Mouse (Mus musculus) inflammation-experienced regulatory T-cells, adult 6 months (primary cell): ENCODE data around the gene N4bp1. TPM values are rescaled to one million over a fixed set of nuclear protein-coding genes. Genes with fewer than 3 reads are reported as not detected.

Experiments
- ATAC-seq: one replicate; pipeline ENCODE4 v1.8.0; 2017
- polyA plus RNA-seq, 3 experiments: library from polyadenylated mRNA; unstranded; fragments of 100-300 nt; shearing (Covaris generic); gene quantifications; one replicate each; pipeline ENCODE4 v1.2.1; 2017

N4bp1 gene
- polyA plus RNA-seq, 3 experiments from 2014 or later: 8.7 to 11.9 (median 10.4) TPM

DNA sequence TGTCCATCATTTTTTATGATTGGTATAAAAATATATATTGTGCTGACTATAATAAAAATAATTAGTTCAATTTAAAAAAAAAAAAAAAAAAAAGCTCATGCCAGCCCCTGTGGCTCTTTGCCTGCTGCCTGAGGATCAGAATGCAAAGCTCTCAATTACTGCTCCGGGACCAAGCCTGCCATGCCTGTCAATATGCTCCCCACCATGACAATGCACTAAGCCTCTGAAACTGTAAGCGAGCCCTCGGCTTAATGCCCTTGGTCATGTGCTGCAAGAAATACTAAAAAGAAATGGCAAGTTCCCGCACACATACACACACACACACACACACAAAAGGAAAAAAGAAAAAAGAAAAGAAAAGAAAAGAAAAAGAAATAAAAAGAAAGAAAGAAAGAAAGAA is 60.3 kb downstream of the N4bp1 start:
- no peak for ATAC-seq

DNA sequence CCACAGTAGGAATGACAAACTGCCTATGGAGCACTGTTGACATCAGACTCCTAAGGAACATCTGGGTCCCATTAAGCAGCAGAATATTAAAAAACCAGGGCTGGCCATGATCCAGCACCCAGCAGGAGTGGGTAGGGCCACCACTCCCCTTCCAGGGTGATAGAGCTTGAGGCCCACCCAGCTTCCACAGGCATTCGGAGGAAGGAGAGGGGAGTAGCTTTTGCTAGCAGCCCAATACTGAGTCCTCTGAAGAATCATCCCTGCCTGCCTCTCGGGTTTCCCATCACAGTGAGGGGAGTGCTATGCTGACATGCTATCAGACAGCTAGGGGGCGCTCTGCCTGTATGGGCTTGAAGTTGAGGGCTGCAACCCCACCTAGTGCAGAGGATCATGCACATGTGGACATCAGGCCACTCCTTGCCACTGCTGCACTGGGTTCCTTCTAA is 64.3 kb downstream of the N4bp1 start:
- no peak for ATAC-seq

DNA sequence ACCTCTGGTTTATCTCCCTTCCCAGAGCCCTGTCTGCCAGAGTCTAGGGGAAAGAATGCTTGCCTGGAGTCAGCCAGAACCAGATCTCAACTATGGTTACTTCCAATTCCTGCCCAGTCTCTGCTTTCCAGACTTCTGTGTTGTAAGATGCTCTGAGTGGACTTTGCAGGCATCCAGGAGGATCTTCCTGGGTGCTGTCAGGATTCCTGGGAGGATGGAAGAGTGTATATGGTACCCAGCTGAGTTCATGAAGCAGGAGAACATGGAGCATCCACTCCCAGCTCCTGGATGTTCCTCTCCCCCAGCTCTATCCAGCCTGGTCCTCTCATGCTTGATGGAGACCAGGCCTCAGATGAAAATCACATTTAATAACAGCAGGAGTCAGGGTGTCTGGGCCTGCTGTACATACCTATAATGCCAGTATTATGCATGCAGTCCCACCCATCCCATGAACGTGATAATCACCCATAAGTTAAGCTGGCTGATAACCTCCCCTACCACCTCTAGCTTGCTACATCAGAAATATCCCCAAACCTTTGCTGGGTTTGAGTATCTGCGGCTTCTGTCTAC is 64.8 kb downstream of the N4bp1 start:
- ATAC-seq: no peak

DNA sequence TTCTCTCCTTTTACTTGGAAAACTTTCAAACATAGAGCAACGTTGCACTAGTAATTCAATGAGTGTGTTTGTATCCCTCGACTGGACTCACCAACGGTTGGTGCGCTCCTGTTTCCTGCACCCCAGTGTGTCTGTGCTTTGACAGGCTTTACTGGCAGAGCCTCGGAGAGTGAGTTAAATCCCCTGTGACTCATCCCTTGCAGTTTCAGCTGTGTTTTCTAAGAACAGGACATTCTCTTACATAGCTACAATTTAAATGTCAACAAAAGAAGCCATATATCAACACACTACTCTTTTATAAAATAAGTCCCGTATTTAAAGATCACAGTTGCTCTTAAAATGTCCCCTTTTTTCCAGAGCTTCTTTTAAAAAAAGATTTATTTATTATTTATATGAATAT is 65.6 kb downstream of the N4bp1 start:
- no peak for ATAC-seq

DNA sequence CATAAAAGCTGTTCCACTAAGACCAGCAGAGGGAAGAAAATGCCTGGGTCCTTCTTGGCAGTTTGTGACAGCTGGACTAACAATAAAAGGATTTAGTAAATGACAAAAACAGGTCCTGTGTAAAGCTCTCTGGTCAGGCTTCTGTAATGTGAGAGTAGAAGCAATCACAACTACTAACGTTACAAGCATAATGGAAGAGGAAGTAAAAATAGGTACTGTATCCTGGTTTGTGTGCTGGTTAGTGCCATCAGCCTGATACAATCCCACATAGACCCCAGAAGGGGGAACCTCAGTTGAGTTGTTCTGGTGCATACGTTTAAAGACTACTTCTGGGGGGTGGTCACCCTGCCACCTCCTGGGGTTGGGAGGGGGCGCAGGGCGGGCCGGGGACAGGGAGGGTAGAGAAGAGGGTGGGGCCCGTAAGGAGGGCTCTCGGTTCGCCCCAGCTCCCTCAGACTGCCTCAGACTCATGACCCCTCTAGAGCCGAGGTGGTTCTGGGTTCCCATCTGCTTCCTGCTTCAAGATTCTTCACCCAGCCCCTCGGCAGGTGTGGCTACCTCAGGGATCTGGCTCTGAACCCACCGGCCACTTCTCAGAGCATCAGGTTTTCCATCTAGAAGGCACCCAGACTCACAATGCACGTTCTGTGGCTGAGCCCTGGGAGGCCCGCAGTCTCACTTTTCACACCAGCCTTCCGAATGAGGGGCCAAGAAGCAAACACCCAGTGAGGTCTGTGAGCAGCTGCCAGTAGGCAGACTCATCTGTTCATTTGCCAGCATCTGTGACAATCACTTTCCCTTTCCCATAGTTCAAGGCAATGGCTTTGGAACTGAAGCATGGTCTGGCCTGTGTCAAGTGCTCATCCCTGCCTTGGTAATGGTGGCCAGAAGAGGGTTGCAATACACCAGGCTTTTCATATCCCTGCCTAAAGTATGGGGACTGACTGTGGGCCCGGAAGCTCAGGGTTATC is 75.8 kb downstream of the N4bp1 start:
- ATAC-seq: no peak

DNA sequence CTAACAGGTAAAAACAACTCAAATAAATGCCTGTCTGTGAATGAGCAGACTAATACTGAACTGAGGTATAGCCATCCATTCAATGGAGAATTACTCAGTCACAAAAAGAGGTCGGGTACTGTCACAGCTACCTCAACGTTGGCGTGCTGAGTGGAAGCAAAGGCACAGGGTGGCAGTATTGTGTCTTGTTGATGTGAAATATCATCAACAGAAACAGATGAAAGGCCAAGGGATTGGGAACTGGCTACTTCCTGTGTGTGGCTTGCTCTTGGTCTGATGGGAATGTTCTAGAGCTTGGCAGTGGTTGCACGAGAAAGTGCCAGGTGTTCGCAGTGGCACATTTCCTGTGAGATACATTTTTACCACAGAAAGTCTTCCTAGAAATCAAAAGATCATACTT is 76.8 kb downstream of the N4bp1 start:
- ATAC-seq: peak; percentile 67

DNA sequence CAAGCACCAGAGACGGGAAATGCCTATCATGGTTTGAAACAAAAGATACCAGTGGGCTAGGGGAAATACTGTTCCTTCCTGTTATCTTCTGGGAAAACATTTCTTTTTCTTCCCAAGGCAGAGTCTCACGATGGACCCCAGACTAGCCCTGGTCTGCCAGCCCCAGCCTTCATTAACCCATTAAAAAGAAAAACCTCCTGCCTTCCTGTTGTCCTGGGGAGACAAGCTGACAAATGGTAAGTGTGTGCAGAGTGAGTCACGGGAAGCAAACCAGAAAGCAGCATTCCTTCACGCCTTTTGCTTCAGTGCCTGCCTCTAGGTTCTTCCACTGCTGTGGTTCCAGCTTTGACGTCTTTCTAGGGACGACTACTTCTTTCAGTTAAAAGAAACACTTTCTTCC is 83.1 kb downstream of the N4bp1 start:
- no peak for ATAC-seq

DNA sequence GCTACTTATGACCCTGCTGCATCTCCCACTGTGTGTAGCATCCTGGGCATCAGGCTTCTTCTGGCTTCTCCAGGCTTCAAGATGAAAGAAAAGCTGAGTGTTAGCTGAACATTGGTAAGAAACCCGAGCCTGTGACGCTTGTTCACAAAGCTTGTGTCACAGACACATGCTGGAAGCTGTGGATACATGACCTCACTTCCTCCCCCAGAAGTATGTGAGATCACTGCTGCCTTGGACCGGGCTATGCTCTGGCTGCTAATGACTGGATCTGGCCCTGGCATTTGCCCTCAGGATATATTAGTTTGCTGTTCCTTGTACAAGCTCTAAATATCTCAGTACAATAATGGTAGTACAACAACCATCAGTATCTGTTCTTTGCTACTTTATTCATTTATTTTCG is 84.1 kb downstream of the N4bp1 start:
- no peak for ATAC-seq

DNA sequence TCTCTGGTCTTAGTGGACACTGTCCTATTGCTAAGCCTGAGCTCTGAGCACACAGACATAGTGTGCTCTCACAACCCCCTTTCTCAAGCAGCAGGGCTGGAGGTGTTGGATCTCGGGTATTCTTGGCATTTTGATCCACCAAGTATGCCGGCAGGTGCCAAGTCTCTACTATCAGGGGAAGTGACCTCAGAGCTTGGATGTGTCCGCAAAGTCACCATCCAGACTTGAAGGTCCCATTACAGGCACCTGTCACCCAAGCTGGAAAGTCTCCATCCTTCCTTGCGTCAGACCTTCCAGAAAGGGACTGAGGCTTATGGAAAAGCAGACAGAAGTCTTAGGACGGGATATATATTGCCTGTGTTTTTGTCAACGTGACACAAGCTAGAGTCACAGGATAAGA is 86.9 kb downstream of the N4bp1 start:
- no peak for ATAC-seq

DNA sequence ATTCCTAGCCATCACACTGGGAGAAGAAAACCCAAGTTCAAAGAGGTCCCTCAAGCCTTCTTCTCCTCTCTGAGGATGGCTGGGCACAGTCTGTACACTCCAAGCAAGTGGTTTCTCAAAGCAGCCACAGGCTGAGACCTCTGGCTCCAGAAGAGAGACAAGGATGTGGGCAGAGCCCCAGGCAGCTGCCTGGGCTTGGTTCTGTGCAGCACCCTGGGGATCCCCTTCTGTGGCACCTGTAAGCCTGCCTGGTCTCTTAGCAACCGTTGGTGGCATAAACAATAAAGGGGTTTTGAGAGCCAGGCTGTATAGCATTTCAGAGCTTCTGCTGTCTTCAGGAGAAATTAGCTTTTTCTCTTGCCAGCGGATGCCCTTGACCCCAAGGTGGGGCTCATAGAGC is 87.4 kb downstream of the N4bp1 start:
- peak; percentile 88 for ATAC-seq

DNA sequence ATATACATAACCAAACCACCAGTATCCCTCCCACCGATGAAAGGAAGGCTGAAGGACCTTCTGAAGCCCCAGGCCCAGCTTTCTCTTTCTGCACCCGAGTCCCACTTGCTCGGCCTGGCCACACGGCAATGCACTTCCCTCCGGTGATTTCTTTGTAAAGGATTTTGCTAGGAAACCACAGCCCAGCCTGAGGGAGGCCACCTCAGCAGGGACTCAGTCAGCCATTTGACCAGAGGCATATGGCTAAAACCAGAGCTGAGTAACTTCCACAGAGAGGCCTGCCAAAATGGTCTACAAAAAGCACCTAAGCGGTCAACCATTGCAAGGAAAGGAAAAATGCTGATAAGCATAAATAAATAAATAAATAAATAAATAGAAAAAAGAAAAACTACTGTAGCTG is 90.3 kb downstream of the N4bp1 start:
- no peak for ATAC-seq

DNA sequence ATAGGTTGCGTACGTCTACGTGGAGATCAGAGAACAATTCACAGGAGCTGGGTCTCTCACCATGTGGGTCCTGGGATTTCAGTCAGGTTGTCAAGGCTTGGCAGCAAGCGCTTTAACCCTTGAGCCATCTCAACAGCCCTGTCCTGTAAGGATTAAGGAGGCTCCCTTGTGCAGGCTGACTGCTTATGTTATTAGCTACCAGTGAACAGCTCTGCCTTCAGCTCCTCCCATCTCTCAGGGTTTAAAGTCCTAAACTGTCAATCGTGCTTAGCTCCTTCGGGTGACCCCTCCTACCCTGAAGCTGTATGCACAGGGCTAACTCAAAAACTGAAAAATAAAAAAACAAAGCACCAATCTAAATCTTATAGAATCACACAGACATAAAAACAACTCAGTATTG is 93.5 kb downstream of the N4bp1 start:
- no peak for ATAC-seq

DNA sequence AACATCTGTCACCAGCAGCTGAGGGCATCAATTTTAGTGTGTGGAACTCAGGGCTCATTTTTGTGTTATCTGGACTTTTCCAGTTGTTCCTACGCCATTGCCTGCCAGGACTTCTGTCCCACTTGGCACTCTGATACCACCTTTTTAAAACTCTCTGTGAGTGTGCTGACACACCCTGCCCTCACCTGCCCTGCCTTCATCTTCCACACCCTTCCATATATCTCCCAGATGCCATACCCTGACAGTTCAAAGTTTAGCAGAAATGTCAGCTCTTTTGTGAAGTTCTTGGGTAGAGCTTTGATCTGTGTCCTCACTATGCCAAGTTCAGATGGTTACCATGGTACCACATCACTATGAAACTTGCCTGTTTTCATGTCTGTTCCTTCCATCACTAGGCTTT is 95.5 kb downstream of the N4bp1 start:
- ATAC-seq: no peak

DNA sequence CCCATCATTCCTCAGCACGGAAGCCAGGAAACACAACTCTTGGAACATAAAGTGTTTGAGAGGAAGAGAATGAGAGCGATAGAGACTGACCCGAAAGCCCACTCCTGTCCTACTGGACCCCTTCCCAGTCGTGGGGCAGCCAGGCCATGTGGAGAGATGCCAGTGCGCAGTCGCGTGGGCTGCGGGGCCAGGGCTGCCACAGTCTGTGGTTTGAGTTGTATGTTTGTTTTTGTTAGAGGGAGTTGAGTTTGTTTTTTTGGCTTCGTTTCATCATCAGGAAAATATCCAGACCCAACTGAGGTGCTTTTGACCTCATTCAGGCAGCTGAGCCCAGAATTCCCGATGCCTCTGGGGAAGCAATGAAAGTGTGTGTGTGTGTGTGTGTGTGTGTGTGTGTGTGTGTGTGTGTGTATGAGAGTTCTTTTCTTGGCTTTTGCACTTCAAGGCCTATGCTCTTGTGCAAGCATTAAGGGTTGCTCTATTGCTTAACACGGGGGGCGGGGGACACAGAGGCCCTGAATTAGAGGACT is 97.1 kb downstream of the N4bp1 start:
- no peak for ATAC-seq

DNA sequence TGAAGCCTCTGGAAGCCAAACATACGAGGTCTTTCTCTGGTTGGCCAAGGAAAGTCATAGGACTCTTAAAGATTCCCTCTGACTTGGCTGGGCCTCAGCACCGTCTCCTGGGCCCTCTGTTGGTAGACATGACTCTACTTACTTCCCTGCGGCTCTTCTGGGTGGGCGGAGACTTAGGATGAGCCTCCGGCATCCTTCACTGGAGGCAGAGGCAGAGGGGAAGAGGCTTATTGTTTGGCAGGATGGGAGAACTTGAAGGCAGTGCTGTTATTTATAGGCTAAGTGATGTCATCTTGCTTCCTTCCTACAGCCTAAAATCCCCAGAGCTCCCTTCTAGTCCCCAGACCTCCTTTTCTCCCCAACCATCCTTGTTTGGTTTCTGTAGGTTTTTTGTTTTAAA is 98.6 kb downstream of the N4bp1 start:
- ATAC-seq: no peak

DNA sequence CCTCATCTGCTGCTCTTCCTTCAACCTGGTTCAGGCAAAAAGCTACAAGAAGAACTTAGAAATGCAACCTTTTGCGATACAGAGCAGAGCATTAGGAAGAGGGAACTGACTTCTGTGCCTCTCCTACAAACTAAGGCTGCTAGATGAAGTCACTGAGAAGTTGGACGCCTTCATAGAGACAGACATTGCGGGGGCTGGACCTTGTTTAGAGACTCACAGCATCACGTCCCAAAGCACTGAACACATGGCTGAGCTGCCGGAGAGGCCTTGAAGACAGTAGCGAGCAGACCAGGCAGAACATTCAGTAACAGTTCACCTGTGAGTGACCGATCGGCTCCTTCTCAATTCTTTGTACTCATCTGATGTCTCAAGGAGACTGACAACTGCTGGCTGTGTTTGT is 104.0 kb downstream of the N4bp1 start:
- no peak for ATAC-seq

DNA sequence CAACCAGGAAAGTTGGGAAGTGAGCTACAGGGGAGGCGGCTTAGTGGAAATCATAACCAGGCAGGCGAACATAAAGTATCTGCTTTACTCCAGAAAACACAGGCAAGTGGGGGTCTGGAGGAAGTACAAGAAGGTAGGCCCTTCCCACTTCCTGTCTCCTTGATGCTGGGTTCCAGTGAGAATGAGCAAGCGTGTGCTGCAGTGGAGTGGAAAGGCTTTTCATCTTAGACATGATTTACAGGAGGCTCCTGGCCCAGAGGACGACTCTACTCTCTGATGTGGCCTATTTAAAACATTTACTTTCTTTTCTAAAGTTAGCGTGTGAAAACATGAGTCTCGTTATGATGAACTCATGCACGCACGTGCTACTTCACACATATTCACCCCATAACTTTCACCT is 105.9 kb downstream of the N4bp1 start:
- peak; percentile 67 for ATAC-seq

DNA sequence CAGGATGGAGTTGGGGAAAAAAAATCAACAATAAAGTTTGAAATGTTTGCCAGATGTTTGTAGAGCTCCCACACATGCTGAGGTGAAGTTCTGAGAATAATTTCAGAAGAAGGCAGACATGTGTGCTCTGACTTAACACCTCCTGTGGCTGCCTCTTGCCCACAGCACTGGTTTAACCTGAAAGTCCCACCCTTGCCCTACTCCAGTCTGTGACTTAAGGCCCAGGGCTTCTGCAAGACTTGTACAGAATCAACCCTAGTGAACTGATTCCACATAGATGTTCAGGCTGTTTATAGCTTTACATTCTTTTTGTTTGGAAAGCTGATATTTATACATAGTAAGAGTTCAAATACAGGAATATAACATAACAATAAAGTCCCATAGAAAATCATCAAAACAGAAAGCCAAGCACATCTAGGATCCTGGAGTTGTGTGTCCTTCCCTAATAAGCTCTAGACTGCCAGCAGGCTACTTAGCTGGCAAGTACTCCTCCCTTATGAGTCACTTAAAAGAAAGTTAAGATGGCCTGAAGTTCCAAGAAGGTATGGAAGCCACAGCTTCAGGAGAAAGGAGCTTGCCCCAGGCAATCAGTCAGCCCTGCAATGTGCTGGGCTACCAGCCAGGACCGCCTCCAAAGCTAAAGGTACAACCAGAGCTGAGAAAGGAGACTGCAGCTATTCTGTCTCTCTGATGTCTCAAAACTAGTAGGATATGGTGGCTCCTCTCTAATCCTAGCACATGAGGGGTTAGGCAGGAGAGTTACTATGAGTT is 114.9 kb downstream of the N4bp1 start:
- ATAC-seq: no peak

DNA sequence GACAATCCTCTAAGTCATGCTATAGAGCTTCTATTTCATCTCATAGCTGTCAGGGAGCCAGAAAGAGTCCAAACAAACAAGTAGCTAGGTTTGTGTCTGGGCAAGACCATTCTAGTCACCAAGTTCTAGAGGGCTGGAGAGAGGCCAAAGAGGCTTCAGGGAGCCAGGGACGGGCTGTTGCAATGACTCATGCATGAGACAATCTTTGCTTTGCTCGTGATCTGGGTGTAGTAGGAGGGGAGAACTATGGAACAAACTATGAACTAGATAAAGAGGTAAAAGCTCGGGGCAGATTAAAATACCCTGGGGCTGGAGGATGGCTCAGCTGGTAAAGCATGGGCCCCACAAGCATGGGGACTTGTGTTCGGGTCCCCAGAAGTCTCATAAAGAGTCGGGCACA is 116.6 kb downstream of the N4bp1 start:
- no peak for ATAC-seq

DNA sequence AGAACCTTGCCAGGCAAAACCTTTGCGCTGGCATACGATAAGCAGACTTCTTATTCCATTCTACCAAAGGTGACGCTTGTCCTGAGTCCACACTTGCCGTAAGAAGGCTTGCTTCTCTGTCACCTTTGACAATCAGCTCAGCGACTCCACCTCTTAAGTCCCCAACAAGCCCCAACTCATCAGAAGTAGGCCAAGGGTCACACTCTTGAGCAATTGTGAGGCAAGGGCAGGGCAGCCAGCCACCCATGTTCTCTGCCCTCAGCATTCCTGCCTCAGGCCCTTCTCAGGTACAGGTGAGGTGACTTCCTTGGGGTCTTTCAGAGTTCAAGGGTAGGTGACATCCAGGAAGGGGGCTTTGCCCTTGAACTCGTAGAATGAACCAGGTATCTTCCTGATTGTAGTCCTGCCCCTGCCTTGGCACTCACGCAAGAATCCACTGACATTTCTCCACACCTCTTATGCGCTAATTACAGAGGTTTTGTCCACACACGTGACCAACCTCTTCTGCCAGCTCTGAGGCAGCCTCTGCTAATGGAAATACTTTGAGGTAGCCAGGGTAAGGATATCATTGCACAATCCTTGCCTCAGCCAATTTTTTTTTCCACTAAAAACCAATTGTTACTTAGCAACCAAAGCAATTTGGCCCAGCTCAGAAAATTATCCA is 118.4 kb downstream of the N4bp1 start:
- no peak for ATAC-seq

DNA sequence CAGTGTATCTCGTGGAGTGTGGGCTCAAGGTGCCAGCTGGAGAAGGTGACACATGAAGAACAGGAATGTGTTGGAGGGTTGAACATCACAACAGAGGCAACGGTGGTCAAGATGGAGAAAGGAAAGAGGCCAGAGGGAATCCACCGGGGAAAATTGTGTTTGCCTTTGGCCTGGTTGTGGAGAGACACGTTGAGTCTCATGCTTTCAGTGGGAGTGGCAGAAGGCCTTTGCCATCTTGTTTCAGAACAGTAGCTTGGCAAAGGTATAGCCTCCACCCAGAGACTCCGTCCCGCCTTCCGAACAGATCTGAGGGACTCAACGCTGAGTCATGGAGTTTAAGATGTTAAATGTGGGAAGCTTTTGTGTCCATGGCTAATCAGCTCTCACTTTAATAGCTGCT is 119.4 kb downstream of the N4bp1 start:
- no peak for ATAC-seq

DNA sequence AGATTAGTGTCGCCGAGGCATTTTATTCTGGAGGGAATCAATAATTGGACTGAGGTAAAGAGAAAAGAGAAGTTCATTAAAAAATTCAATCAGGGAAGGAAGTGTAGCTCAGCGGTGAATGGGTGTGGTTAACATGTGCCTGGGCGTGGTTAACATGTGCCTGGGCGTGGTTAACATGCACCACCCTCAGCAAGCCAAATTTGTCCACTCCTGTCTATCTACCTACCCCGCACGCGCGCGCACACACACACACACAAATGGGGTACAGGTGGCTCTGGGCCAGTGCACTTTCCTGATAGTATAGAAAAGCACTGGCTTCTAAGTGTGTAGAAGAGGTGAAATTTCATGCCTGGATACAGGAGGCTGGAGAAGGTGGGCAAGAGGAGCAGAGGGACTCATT is 119.9 kb downstream of the N4bp1 start:
- no peak for ATAC-seq

DNA sequence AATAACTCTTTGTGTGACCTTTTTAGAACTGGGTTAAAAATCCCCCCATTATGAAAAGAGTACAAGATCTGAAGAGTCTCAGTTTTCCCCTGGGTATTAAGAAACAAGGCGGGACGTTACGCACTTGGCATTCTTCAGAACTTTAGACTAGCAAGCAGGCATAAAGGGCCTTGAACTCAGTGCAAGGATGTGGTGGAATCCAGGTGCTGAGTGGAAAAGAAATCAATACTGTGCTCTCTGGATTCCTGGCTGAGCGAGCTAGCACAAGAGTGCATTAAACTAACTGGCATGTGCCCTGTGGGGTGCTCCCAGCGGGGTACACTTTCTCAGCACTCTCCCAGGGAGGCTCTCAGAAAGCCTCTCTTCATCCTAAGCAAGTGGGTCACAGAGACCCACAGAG is 122.3 kb downstream of the N4bp1 start:
- no peak for ATAC-seq
